Mouse (Mus musculus): Measurements from ENCODE around the gene Erbb4. TPM values are rescaled to one million over a fixed set of nuclear protein-coding genes. Genes with fewer than 3 reads are reported as not detected.

The Erbb4 gene
- total RNA-seq, 2 experiments from 2014 or later, result 43.0 to 48.6 TPM

DNA sequence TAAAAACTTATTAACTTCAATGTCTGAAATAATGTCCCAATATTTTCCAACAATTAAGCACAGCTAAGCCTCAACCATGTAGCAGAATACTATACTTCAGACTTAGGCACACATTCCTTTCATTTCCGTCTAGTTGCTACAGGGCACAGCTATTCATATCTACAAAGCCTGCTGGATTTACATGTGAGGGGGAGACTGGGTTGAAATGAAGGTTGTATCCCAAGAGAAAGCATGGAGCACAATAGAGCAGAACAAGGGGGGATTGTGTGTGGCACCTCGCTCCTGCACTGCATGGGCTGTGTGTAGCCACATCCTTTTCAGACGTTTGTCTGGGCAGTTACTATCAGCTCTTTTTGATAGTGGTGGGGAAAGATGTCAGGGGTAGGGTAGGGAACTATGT is 83.0 kb downstream of the Erbb4 start:
- no peak for DNase-seq

DNA sequence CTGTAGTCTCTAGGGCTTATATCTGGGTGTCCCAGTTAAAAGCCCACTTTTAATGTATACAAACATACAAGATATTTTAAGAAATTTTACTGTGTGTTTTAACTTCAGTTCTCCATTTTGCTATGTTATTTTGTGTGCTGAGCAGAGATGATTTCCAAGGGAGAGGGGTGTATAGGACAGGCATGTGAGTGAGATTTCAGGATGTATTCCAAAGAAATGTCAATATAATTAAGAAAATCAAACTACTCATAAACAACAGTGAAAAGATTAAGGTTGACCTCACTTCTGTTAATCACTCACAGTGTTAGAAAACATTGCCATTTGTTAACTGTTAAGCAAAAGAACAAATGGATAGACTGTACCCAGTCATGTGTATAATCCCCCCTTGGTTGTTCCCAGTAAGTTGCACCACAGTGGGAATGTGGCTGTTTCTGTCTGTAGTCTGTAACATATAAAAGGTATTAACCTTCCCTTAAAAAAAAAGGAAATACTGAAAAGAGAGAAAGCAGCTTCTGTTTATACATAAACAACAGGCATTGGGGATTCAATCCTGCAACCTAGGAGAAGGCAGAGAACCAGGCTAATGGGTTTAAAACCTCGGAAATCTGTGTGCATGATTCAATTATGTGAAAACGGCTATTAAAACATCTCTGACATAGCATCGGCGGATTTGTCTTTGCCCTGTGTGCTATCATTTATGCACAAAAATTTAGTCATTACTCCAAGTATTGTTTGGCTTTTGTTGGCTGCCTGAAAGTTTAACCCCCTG is 84.5 kb downstream of the Erbb4 start:
- DNase-seq, result no peak

DNA sequence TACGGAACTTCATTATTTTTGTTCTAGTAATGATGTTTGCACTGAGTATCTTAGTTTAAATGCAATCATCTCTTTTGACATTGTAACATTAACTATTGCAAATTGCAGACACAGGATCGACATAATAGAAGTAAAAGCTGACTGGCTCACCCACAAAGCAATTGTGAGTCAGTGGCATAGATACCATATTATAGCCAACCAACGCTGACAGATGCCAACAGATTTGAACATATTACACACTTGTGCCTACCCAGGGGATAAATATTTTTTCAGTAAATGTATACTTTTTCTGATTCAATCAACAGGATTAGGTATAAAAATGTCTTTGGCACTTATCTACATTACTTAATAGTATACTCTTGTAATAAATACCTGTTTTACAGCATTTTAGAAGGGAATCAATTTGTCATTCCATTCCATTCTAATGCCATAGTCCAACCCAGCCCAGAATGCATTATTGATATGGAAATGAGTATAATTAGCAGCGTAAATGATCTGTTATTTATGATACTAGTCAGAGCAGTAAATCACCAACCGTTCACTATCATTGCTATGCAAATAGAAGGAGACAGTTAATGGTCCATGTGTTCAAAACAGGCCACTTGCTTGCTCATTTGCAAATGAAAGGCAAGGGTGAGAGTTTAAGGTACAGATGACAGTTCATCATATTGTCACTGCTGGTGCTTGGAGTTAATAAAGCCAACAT is 97.9 kb downstream of the Erbb4 start:
- no peak for DNase-seq

DNA sequence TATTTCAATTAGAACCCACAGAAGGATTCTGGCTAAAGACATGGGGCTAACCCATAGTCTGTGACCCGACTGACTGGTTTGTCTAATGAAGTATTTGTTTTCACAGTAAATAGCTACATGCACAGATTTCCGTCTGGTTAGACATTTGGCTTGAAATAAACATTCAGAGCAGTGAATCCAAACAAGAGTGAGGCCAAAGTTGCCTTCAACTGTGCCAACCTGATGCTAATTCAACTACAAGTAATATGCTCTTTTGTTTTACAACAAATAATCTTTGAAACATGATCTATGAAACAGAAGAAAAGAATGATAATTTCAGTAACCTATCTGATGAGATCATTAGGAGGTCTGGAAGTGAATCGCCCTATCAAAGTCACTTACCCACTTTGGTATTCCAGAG is 106.5 kb downstream of the Erbb4 start:
- DNase-seq, result no peak

DNA sequence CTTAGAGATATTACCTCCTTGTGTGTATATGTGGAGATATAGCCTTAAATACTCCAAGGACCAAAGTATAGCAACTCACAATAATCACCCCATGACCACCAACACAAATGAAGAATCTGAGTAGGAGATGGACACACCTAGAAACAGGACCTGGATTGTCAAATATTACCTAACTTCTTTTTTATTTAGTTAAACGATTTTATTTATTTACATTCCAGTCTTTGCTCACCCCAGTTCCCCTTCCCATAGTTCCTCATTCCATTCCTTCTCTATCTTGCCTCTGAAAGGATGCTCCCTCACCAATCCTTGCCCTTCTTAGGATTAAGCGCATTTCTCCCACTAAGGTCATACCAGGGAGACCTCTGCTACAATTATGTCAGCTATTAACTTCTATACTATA is 128.6 kb downstream of the Erbb4 start:
- DNase-seq, result no peak

DNA sequence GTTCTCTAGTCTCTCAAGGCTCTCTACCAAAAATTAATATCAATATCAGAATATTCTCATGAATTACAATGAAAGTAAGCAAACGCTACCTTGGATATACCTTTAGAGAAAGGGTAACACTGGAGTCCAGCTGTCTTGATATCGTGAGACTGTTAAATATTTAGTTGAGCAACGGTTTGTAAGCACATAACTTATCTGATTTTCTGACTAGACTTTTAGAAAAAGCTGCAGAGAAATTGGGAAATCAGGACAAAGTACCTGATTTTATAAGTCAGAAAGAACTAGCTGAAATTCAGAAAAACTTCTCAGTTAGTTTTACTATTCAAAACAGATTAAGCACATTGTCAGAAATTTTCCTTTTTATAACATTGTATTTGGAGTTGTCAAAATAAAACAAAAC is 129.3 kb downstream of the Erbb4 start:
- no peak for DNase-seq

DNA sequence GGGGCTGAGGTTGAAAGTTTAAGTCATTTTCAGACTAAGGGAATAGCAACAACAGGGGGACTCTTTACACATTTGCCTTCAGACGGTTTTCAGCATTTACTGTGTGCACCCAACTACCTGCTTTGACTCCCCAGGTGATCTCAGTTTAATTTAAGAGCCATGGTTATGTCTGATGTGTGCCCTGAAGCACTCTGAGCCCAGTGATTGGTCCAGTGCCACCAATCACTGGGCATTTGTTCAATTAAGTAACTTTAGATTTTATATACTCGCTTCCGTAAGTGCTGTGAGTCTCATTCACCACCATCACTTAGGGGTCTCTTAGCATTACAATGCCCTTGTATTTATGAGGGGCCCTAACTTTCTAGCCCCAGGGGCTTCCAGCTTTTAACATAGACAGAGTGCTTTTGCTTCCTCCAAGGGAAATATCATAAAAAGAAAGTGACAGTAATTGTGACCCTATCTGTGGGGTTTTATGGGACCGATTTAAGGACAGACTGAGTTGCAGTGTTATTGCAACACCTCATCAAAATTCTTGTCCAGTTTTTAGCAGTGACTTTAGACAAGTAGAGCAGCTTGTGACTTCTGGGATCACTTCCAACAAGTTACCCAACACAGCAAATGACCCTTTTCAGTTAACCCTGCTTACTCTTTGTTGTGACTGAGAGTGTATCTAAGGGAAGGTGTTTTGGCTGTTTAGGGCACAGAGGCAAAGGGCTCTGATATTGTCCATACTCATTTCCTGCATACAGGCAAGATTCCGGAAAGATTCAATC is 134.3 kb downstream of the Erbb4 start:
- no peak for DNase-seq

DNA sequence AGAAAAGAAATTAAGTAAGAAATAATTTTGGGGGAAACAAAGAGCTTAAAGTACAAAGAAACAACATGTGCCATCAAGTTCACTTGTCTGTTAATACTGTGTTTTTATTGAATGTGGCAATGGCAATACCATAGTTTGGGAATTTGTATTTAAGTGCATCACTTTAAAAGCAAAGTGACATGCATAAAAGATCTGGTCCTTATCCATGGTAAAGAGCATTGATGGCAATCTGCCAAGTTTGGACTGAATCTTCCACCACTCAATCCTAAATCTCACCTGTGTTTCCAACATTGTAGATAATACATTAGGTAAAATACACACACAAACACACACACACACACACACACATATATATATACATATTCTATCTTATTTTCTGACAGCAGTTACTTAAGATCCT is 143.7 kb downstream of the Erbb4 start:
- DNase-seq, result no peak

DNA sequence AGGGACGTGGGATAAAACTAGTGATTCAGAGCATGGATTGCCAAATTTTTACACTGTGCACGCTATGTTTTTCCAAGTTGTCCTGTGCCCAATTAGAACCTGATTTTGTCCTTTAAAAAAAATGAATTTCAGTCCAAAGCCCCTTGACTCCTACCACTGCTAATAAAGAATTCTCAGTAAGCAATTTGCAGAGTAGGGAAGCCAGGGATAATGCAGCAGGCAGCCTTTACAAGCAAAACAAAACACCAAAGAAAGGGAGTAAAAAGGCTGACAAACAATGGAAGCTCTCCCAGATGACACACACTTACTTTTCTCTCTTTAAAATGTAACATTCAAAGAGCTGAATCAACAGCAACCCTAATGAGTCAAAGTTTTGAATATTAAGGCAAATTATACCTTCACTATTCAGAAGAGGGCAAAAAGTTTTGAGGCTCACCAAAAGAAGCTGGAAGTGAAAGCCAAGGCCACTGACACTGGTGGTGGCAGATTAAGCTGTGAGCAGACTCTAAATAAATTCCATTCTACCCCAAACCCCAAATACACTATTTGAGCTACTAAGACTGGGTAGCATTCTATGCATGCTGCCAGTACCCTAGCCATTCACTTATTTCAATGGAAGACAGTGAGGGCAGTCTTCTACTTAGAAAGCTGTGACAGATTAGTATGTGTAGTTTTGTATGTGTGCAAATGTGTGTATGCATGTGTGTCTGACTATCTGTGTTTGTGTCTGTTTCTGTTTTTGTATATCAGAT is 146.3 kb downstream of the Erbb4 start:
- no peak for DNase-seq

DNA sequence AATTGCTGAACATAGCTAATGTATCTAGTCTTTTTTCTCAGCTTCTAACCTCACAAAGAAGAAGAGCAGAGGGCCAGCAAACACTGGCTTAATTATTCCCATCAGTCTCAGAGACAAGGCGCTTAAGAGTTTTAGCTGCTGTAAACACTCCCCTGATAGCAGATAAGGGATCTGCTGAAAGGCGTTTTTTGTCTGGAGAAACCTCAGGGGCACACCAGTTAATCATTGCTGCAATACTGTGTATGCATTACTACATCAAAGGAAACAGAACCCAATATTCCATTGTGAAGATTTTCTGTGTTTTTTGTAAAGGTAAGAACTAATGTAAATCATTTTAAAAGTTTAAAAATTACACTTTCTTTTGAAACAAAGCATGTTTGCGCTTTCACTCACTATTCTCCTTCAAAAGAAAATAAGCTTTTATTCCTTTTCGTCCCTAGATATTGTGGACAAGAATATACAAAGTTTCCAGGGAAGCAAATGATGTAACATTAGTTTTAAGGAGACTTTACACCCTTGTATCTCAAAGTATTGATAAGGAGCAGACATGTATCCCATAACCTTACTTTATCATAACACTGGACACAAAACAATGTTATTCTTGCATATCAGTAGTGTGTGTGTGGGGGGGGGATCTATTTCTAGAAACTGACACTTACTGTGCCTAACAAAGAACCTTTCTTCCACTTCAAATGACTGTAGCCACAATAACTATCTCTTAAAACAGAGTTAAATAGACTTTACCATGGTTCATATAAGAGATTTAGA is 150.9 kb downstream of the Erbb4 start:
- no peak for DNase-seq

DNA sequence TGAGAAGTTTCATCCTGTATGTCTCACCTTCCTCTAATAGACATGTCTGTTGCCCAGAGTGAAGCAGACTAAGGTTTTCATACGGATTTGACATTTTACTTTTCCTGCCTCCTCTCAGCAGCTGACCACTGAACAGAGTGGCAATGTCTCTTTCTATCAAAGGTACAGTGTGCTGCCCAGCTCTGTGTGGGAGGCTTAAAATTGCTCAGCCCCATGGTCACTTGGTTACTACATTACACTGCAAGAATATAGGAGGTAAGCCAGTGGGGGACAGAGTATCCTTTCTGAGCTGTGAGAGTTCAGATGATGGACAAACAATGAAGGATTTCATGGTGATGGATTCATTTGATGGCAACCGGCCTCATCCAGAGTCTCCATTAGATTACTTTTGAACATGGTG is 152.4 kb downstream of the Erbb4 start:
- DNase-seq, result no peak

DNA sequence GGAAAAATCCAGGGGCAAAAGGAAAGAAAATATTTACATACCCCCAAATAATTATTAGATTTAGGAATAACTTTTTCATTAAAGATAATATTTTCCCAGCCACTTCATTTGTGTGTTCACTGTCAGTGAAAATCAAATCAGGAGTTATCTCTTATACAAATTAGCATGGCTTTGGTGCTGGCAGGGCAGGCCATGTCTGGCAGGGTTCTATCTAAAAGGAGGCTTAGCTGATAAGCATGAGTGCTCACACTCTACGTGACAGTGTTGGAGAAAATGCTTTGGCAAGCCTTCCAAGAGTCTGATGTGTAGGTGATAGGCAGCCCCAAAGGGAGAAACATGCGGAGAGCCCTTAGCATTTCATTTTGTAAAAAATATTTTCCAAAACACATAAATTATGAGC is 164.7 kb downstream of the Erbb4 start:
- no peak for DNase-seq

DNA sequence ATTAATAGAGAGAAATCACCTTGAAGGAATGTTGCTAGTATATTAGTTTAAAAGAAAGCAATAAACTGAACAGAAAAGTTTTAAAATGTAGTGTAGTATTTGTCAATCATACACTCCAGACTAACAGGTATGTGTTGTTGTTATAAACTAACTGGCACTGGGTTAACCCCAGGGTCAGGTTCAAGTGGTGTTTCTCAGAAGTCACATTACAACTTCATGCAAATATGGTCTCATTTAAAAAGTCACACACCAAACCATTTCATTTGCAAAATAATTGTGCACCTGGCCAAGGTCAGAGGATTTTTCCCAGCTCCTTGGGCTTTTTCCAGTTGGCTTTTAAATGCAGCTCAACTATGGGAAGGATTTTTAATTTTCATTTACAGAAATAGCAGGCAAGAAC is 173.1 kb downstream of the Erbb4 start:
- no peak for DNase-seq

DNA sequence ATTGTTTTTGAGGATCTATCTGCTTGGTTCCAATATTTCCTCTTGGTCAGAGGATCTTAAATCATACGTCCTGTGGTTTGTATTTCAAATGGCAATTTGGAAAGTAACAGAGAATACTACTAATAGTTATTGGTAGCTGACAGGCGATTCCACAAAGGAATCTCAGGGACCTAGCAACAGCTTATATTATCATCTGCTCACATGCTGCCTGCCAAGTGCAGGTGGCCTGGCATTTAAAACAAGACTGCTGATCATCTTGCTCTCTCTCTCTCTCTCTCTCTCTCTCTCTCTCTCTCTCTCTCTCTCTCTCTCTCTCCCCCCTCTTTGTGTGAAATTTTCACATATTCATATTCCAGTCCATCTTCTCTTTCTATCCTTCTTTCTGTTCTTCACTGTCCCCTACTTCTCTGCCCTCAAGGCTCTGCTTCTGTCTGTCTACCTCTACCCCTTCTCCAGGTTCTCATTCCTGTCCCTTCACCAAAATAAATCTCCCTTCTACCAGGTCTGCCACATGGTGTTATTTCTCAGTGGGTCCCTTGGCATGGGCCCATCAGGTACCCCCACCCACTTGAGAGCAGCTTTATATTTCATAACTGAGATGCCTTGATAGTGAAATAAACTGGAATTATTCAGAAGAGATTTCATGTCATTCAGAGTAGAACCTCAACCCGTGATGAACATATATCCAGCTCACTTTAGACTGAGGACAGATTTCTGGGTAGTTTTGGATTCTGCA is 174.4 kb downstream of the Erbb4 start:
- no peak for DNase-seq

DNA sequence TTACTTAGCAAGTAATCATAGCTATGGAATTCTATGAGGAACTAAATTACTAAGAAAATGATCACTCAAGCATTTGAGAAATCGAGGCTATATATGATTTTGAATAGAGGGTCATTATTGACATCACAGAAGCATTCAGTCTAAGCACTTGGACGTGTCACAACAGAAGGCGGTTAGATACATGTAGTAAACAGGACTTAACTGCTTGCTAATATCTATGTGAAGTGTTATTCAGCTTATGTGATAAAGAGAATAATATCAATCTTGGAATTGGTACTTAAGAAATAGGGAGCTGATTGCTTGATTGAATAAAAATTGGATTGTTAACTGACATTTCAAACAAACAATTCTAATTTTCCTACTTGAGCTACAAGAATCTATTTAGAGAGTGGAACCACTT is 190.0 kb downstream of the Erbb4 start:
- no peak for DNase-seq

DNA sequence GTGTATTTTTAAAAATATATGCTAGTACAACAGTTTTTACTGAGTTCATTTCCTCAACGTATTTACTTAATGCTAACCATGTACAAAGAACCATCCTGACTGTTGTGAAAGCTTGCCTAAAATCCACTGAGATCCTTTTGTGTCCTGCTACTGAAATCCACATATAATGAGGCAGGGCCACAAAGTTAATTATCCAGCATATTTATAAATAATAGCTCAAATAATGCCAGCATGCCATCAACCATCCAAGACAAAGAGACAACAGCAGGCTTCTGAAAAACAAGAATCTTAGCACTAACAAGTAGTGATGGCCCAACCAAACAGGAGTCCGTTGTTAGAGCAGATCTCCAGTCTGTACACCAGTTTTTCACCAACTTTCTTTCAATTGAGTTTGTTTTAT is 215.8 kb downstream of the Erbb4 start:
- DNase-seq, result no peak

DNA sequence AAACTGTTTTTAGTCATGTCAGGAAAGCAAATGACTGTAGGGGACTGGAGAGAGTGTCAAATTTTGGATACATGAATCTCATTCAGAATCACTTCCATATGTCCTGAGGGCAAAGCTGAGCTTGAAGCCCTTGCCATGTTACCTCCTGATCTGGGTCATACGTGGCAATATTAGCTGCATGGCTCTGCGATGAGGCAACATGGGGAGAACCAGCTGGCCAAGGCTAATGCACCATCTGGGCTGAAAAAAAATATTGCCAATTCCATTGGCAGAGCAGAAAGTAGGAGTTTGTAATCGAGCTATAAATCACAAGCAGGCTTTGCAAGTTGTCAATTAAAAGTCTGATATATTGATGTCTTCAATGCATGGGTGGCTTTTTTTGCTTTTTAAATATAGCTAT is 221.0 kb downstream of the Erbb4 start:
- peak; percentile 56 to 58 for DNase-seq

DNA sequence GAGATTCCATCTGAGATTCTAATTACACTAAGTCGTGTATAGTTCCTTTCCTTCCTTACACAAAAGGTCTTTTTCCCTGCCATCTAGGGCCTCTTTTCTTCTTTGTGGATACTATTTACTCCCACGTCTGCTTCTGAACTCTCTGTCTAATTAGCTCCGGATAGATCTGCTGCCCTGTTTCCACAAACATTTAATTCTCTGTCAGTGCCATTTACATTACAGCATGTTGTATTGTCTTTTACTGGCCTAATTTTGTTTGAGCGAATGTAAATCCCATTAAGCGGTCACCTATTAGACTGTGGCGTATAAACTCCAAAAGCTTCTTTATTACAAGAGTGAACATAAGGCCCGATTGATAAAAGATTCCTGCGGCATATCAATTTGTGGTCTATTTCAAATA is 232.9 kb downstream of the Erbb4 start:
- no peak for DNase-seq

DNA sequence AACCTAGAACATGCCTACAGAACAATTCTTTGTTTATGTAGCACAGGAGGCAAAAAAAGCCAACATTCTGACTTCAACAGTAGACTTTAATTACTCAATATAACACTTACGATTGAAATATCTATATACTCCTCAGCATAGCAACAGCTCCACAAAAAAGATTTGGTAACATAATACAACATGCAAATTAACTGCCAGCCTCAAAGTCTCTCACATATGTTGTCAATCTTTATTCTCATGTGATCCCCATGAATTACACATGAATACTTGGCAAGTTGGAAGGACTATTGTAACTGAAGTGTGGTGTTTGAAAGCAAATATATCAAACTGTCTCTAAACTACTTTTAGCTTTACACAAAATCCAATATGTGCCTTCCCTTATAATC is 234.2 kb downstream of the Erbb4 start:
- no peak for DNase-seq

DNA sequence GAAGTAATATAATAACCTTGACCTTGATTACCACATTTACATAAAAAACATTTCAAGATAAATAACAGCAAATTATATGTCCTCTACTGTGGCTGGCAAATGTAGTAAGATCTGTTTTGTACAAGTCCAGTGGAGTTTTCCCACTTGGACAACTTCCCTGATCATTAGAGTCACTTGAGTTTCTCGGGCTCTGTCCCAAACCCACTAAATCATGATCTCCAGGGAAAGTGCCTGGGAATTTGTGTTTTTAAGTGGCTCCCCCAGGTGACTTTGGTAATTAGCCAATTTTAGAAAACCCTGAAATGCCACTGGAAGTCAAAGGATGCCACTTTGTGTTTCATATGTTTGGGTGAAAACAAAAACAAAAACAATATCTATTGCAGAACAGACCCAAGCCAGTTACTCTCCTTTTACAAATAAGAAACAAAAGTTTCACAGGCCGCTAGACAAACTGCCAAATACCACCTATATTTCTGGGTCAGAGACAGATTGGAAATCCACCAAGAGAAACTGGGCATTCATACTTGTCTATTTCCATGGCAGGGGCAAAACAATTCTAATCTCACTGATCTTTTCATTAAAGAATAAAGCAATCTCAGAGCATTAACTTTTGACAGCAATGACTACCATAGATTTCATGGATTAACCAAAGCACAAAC is 234.8 kb downstream of the Erbb4 start:
- no peak for DNase-seq

DNA sequence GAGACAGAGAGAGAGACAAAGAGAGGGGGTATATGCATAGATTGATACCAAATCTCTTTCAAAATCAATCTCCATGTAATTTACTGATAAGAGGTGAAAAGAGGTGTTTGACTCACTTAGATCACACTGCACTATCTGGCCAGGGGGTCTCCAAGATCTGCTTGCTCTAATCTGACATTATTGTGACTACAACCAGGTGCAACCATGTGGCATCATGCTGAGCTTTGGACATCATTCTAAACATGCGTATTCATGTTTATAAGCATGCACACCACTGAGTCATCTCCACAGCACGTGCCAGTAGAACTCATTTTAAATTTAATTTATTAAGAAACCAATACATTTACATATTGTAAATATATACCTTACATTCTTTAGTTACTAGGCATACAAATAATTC is 247.5 kb downstream of the Erbb4 start:
- no peak for DNase-seq
